Mouse (Mus musculus): ENCODE measurements at regions not wholly inside any gene's neighbourhood (a gene's known extent, or its start where the extent isn't known, plus 50 kb on each side); places are given as distances from the start of the nearest gene placed in this dataset.
"Not testable (repeated sequence)": the region's sequence is repeated elsewhere in the genome, so short reads cannot be mapped to it uniquely, and the experiment has no call there.

DNA sequence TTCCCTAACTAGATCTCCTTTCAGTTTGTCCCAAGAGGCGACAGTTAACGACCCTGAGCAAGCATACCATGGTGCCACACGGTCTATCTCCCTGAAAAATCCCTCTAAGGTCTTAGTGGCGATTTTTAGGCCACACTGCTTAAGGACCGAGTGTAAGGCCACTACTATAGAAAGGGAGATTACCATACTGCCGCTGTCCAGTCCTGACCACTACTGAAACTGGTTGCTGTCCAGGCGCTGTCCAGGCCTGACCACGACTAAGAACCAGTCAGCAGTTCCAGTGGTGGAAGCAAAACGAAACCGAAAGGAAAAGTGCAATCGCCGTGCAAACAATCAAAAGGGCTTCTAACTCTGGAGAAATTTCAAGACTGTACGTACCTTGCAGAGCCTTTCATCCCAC lies 55.3 kb upstream of the Gcfc2 start:
- not testable (repeated sequence) for H3K36me3 ChIP-seq; H3K4me3 ChIP-seq; H3K9ac ChIP-seq; H3K27ac ChIP-seq; H3K4me1 ChIP-seq; H3K9me3 ChIP-seq; ATAC-seq (ENCODE audit: insufficient number of reproducible peaks, insufficient read depth, low FRiP score, low TSS enrichment, low read depth); H3K27me3 ChIP-seq; H3K4me2 ChIP-seq
- 92% methylated on average over 13 of the region's 13 CpGs for WGBS
